Mouse (Mus musculus) adrenal gland, postnatal 25 days (tissue): Measurements from ENCODE around the gene Aldob. TPM values are rescaled to one million over a fixed set of nuclear protein-coding genes. Genes with fewer than 3 reads are reported as not detected.

Source experiments
- DNase-seq: peaks from one replicate; pipeline ENCODE4 v3.0.0; 2021; ENCODE audit warnings: mixed read lengths
- long read RNA-seq: library from polyadenylated mRNA; stranded (forward); transcript quantifications from one replicate; pipeline ENCODE4 v2.0.0, GENCODE M21; 2021
- total RNA-seq: library from RNA; stranded (reverse); gene quantifications from 2 replicates; pipeline ENCODE4 v1.2.3, GENCODE M21; 2021

The Aldob gene
- total RNA-seq = 22.3 TPM in 1 of 2 replicates, not detected in the other
- long read RNA-seq, transcript Aldob-201 (9 exons, 2,016 nt) = major isoform, 2,306 of 2,407 reads
- long read RNA-seq, partial matches to known transcripts = 77 of 2,407 reads
- long read RNA-seq, other reads (novel, unspliced or antisense) = 24 of 2,407 reads

DNA sequence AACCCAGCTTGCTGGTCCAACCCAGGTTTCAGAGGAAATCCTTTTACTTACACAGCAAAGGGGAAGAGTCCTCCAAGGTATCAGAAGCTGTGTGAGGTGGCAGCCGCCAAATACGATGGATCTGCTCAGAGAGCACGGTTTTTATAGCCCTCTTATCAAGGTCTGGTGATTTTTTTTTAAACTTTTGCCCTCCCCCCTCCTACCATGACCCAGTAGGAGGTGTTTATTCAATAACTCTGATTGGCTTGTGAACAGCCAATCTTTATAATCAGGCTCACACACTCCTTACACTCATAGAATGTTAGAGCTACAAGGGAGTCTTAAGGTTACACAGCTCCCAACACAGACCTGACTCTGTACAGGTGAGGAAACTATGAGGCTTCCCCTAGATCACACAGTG, at the start of gene Aldob:
Aldob (minus strand) TSS at position 164 of the 400 bp plus-strand sequence.
- DNase-seq = no peak

DNA sequence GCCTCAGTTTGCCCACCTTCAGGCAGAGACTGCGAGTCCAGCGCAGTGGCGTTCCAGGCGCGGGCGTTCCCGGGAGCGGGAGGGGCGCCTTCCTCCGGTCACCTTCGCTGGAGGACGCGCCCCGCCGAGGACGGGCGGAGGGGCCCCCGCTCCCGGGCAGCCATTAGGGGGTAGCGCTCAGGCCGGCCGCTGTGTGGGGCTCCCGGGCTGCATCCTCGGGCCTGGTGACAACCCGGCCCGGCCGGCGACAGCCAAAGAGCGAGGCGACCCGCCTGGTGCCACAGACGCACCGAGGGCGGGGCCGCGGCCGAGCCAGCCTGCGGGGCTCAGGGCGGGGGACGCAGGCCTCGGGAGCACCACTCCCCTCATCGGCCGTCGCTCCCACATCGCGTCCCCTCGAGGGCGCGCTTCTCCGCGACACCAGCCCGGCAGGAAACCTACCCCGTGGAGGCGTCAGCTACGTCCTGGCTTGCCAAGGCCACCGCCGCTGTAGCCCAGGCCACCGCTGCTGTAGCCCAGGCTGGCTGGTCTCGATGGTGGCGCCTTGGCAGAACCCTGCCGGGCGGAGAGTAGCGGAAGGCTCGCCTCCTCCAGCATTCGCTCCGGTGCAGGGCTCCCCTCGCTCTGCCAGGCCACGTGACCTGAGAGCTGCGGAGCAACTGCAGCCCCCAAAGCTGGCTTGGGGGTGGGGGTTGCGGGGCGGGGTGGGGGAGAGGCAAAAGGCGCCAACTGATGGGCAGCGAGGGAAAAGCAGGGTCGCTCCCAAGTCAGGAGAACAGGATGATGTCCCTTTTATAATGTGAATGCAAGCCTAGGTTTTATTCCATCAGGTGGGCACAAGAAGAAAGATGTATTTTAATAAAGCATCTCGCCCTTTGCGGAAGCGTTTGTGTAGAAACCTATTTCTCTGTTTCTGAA, 48.1 kb upstream of the Aldob start, which contains the start of gene Tmem246:
Tmem246 (minus strand) TSS at position 694 of the 918 bp plus-strand sequence.
- peak; percentile 65 for DNase-seq

DNA sequence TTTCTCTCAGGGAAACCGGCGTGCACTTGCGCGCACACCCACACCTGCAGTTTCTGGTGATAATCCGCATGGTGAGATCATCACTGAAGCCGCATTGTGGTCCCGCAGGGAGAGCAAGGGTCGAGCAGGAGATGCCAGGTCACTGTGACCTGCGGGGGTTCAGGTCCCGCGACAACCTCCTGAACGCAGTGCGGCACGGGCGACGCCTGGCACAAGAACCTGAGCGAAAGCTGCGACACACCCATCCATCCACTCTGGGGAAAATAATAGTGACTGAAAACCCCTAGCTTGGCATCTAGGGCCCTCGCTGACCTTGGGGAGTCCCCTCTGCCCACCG, 47.5 kb upstream of the Aldob start:
- DNase-seq = no peak

DNA sequence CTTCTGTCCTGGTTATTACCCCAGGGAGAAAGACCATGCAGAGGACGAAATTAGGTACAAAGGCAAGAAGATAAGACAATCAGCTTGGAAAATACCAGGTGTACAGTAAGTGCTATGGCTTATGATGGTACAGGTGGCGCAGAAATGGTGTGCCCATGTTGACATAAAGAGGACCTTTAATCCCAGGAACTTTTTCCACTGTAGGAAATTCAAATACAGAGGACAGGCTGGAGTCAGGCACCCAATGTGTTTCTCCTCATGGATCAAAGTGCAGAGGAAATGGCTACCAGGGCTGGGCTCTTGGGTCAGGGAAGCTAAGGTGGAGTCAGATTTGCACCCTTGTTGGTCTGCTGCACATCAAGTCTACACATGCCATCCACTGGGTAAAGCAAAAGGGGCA, 40.8 kb upstream of the Aldob start:
- DNase-seq = no peak

DNA sequence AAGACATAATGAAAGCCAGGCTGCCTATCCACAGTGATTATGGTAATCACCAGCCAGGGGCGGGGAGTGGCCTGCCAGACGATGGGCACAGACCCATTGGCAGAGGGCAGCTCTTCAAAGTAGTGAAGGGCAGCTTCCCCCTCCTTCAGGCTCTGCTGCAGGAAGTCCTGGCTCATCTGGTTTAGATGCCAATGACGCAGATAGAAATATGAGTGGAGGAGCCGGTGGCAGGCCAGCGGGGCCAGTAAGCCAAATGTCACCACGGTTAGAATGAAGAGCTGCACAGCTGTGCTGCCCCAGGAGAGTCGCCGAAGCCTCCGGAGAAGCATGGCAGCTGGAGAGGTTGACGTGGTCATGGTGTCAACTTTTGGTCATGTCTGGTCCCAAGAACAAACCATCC, 37.5 kb upstream of the Aldob start:
- DNase-seq = no peak

DNA sequence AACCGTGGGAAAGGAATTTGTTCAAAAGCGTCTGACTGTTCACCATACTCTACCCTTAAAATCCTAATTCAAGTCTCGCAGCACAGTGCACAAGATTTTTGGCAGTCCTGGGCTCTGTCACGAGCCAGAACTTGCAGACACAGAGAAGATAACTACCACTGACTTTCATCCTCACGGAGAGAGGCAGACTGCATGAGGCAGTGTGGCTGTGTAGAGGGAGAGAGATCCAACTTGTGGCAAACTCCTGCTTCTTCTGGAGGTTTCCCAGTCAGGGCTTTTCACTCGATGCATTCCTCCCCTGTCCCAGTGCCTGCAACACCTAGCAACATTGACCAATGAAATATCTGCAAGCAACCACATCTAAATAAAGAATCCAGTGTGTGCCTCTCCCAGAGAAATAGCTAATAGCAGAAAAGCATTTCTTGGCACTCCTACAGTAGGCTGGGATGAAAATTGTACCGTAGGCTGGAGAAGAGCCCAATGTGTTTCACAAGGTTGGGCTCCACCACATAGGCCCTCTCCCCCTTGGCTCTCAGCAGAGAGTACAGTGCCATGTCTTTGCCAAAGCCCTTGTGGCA, 36.3 kb upstream of the Aldob start:
- DNase-seq = no peak

DNA sequence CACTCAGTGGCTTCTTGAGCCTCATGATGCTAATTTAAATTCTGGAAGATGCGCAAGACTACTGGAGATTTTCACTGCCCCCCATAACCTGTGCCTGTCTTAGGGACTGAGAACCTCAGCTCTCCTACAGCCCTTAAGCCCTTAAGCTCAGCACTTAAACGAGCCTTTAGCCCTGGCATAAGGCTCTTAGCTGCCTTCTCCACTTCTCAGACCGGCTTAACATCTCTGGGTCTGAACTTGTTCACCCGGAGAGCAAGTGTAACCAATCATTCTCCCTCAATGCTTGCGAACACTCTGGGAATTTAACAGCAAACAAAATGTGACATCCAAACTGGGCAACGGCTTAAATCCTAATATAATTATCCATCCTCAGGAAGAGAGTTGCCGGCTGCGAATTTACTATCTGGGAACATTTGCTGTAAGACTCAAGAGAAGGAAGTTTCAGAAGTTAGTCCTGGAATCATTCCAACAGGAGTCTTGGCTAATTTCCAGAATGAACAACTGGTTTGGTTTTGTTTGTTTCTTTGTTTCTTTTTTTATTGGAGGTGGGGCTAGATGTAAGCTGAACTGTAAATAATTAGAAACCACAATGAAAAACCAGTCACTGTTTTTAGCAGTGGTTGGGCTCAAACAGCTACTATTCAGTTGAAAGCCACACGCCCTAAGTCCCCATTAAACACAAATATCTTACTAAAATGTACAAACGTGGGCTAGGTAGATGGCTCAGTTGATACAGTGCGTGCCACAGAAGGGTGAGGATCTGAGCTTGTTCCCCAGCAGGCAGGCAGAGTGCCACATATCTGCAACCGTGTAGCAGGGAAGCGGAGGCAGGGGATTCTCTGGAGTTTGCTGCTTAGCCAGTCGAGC, 34.9 kb upstream of the Aldob start:
- no peak for DNase-seq

DNA sequence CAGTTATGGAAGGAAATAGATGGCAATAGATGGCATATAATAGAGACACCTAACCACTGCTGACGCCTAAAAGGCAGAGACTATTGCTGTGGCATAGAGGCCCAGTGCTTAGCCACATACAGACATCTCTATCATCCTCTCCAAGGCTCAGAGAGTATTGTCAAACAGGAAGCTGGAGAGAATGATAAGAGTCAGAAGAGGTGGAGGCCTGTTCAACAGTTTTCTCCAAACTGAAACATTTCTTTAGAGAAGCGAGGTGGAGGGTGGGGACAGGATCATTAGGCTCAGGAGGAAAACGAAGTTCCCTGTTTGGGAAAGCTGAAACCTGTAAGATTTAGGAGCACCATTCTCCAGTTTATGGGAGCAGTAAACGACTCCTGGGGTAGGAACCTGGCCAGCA, 31.9 kb upstream of the Aldob start:
- no peak for DNase-seq

DNA sequence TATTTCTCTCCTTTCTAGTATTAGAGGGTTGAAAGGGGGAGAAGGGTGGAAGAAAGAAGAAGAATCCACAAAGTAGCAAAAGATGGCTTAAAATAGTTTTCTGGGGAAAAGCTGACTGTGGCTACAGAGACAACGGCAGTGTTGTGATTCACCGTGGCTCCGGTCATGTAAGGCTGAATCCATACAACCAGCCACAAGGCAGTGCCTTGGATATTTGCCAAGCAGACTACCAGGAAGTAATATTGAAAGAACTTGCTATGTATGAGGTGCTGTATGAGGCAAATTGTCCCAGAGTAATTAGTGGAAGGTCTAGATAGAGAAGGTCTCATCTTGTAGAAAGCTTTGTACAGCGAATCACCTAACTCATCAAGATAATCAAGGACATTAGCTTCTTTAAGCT, 22.8 kb upstream of the Aldob start:
- no peak for DNase-seq

DNA sequence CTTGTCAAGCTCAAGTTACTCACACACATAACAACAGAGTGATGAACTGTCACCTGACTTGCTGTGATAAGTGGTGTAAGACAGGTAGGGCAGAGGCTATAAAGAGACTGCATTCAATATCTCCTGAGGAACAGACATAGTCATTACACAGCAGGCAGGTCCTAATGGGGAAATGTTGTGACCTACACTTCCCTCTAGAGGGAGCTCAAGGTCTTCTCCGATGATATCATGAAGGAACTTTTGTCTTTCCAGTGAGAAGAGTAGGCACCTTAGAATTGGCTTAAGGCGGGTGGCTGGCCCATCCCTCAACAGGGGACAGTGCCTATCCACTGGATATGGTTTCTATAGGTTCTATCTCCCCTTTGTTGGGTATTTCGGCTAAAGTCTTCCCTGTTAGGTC, 18.3 kb upstream of the Aldob start:
- peak; percentile 6 for DNase-seq

DNA sequence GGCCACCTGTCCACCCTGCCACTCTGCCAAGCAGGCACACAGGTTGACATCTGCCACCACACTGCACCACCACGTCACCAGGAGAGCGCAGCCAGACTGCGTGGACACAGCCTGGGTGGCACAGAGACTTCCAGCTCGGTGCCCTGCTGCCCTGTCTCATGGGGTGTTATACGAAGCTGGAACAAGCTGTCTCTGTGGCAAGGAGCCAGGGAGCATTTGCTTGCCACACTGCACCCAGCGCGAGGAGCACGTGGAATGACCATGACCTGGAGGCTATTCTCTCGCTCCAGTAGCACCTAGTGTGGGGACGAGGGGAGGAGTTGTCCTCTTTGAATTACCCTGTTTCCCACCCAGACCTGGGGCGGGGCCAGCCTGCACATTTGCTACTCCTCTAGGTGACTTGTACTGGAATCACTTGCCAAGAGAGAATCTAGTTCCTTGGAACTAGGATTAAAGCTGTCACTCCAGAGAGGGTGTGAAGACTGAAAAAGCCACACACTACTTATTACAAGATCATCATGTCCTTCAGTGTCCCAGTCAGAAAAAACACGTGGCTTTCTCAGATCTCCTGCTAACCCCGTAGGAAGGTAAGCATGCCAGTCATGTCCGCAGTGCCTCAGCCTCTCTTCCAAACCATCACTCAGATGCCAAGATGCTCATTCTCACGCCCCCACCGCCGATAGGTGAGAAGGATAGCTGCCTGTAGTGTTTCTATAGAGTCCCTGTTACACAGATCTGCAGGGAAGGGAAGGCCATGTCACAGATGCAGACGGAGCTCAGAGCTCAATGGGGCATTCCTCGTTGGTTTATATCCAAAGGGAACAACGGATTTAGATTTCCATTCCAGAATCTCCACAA, 10.8 kb upstream of the Aldob start:
- peak; percentile 61 for DNase-seq

DNA sequence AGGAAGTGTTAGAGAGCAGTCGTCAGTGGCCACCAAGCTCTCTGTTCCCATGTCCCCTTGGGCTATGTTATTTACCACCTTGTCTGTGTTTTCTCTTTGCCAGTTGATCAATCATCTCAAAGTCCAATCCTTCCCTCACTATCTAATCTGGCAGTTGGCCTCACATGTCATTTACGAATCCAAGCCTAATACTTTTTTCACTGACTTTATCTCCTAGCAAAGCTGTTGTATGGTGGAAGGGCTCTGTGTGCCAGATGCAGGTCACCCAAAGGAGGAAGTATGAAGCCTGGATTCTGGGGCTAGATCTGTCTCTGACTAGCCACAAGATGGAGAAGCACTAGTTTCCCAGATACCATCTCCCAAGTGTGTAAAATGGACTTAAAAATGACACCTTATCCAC, 8.8 kb upstream of the Aldob start:
- no peak for DNase-seq

DNA sequence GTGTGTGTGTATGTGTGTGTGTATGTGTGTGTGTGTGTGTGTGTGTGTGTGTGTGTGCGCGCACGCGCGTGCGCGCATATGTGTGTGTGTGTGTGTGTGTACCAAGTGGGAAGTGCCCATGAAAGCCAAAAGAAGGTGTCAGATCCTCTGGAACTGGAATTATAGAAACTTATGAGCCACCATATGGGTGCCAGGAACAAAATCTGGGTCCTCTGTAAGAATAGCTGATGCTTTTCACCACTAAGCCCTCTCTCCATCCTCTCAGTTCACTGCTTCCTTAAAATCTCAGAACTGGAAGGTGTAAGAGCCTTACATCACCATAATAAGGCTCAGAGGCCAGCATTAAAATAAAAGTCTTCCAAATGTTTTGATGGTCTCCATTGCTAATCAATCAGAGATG, 8.0 kb upstream of the Aldob start:
- DNase-seq = no peak

DNA sequence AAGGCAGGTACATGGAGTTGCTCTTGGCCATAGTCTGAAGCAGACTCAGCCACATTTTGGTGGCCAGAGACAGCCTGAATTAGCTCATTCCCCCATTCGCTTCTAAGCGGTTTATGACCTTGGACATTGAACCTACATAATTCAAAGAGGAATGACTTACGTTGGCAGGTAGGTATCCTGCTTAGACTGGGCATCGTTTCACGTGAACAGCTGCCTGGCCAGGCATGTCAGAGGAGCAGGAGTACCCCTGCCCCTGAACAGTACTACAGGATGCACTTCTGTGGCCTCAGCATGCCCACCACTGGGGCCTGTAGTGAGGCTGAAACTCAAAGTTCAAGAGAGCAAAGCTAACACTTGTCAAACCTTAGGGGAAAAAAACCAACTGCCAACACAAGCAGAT, 4.0 kb upstream of the Aldob start:
- no peak for DNase-seq

DNA sequence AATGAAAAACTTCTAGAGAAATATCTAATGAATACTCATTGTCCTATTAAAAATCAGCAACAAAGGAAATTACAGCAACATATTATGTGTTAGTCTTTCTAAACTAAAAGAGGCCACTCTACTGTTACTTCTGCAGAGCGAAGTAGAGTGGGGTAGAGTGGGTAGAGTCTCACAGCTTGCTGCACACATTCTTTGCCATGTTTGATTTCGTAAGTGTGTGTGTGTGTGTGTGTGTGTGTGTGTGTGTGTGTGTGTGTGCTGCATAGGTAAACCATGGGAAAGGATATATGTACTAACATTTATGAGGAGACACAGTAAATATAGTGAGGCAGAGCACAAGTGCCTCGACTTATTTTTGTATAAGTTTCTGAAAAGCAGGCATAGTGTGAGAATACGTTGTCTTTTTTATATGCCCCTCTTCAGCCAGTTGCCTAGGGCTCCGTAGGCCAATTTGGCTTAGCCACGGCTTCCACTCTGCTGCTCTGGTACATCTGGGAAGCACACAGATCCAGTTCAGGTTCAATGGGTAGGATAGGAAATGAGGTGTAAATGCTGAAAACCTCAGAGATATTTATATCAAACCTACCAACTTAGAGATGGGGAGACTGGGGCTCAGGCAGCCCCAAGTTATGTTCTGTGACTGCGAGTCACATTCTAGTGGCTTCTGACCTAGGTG, 1.7 kb downstream of the Aldob start:
- DNase-seq = no peak

DNA sequence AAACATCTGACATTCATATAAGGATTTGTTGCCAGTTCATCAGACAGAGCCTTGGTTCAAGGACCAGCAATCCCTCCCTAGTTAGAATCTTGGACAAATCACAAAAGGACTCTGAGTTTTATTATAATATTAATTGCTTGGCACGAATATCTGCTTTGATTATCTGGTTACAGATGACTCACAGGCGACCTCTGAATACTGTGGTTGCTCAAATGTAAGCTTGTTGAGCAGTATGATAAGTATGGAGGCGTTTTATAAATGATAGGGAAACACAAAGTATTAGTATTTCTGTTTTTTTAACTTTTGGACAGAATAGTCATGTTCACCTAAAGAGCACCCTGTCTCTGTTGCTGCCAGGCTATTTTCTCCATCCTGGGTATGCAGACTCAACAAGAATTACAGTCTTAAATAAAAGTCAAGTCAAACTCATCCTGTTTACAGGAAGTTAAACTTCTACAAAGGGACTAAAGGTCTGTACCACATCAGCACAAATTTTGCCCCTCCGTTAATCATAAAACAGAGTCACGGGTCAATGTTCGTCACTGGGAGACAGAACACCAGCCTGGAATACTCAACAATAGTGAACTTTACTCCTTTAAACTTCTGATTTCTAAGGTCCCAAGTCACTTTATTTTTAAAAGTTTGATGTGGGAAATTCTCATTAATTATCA, 2.3 kb downstream of the Aldob start:
- no peak for DNase-seq

DNA sequence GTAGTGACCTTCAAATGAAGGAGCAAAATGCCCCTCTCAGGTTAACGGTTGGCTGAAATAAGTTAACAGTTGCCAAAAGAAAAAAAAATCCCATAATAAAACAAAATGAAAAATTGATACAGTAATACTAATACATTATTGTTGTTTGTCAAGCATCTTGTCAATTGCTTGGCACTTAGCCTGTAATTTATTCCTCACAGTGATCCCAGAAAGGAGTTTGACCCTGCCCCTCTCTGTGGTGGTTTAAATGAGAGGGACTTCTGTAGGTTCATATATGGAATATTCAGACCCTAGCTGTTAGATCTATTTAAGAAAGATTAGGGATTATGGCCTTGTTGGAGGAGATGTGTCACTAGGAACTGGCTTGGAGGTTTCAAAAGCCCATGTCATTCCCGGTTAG, 3.3 kb downstream of the Aldob start:
- DNase-seq = no peak

DNA sequence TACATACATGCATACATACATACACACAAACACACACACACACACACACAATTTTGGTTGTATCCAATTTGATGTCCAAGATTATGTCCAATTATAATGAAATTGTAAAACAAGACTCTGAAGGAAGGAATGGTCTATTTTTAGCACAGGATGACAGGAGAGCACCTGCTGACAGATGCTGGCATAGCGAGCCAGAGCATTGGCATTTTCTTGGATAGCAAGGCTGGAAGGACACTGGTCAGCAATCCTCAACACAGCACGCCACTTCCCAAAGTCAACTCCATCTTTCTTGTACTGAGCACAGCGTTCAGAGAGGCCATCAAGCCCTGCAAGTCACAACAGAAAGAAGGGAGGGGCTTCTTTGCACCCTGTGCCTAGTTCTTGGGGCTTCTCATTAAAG, 8.4 kb downstream of the Aldob start:
- no peak for DNase-seq

DNA sequence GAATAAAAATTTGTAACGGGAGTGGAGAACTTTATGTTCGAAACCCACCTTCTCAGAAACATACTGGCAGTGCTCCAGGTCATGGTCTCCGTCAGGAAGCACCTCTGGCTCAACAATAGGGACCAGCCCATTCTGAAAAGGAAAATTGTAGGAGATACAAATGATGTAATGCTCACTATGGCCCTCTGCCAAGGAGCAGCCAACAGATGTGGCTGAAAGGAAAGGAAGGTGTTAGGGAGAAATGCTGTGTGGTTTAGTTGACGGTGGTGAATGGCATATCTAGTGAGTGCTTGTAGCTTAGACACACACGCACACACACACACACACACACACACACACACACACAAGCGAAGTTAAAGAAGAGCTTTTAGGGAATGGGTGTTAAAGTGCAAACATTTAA, 9.7 kb downstream of the Aldob start:
- no peak for DNase-seq

DNA sequence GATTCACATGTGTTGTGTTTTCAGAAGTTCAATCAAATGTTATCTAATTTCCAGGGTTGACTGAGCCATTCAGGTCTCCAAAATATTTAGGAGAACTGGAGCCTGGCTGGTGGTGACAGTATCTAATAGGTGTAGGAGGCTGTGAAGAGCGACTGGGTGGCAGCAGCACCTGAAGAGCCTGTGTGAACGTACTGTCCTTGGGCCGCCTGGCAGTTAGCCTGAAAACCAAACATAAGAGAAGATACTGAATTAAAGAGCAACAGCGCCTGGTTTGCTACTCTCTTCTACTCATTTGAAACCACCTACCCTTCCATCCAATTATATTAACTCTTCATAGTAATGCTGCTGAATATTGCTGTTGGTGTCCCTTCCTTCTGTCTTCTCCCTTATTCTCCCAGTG, 12.7 kb downstream of the Aldob start:
- no peak for DNase-seq
